Mouse (Mus musculus) right cerebral cortex, postnatal 14 days (tissue): ENCODE measurements around the gene Exoc7.

Source experiments
- DNase-seq: peaks from one replicate; pipeline ENCODE4 v3.0.0; 2022

The Exoc7 gene

DNA sequence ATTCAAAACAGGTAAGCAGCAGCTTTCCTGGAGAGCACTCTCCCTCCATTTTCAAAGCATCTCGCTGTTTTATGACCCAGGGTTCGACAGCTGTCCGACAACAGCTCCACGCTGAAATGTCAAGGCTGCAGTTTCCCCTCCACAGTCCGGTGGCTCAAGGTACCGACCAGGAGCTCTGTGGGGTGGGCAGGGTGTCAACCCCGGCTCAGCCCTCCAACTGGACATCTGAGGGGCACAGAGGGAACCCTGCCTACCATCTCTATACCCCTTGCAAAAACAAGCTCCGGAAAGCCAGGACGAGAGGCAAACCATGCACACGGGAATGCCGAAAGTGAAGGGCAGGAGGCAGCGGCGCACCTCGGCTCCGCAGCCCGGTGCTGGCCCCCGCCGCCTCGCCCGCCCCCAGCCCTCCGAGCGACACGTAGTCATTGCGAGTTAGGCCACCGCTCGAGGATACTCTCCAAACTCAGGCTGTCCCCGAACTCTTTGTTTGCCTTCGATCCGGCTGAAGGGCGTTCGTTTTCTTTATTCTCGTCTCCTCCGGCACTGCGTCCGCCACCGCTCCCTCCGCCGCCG is 33.5 kb downstream of the Exoc7 start:
- no peak for DNase-seq

DNA sequence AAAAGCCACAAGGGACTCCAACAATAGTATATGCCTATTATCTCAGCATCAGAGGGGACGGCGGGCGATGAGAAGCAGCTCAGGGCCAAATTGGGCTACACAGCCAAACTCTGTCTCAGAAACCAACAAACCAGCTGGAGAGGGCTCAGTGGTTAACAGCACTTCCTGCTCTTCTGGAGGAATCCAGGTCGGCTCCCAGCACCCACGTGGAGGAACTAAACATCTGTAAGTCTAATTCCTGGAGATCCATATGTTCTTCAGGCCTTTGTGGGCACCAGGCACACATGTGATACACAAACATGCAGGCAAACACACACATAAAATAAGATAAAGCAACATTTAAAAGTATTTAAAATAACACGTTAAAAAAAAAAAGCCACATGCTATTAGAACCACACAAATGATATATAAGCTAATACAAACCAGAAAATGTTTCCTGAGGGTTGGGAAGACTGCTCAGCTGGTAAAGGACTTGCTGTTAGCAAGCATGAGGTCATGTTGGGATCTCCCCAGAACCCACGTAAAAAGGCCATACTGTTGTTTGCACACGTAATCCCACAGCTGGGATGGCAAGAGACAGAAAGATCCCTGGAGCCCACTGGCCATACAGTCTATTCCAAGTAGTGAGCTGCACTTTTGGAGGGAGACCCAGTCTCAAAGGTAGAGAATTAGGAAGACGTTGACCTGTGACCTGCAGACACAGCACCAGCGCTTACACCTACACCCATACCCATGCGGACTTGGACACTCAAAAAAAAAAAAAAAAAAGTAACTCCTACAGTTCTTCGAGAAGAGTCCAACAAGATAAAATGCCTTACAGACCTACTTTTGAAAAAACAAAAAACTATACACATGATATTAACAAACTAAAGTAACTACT is 34.2 kb downstream of the Exoc7 start:
- no peak for DNase-seq

- no peak for DNase-seq
These were observed 37.5 kb downstream of the Exoc7 start for GRCm38 (mm10) chr11:116269560-116269959.

- no peak for DNase-seq
These were observed 38.7 kb downstream of the Exoc7 start for GRCm38 (mm10) chr11:116268313-116268712.

GRCm38 (mm10) chr11:116267637-116268036 is 39.4 kb downstream of the Exoc7 start:
- no peak for DNase-seq

GRCm38 (mm10) chr11:116265850-116266249 is 41.2 kb downstream of the Exoc7 start:
- DNase-seq, result no peak

DNA sequence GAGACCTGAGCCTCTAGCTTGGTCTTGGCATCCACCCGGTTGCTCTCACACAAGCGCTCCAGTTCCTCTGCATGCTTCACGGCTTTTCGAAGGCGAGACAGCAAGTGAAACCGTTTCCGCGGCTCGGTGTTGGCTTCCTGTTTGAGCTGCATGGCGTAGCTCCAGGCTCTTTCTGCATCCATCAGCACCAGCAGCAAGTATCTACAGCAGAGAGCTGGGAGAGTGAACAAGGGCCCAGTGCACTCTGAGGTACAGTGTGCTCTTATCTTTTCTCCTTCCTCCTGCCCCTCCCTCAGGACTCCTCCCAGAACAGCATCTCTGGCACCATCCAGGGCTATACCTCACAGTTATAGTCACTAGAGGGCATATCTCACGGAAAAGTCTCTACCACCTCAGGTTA is 41.7 kb downstream of the Exoc7 start:
- peak; percentile 37 for DNase-seq

- no peak for DNase-seq
These were observed 46.8 kb downstream of the Exoc7 start for GRCm38 (mm10) chr11:116260259-116260658.

DNA sequence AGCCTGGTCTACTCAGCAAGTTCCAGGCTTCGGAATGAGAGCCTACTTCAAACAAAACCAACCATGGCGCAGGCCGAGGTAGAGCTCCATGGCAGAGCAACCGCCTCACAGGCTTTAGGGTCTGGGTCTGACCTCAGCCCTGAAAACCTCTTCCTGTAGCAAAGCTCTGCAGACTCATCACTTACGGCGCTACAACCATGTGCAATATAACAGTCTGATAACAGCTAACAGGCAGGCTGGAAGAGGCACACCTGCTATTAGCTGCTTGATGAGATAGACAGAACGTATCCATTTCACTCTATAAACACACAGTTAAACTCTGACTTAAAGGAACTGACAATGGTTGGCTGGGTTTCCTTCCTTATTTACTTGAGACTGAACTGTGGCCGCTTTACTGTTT is 47.6 kb downstream of the Exoc7 start:
- no peak for DNase-seq

GRCm38 (mm10) chr11:116255982-116256675 is 50.9 kb downstream of the Exoc7 start:
- no peak for DNase-seq

GRCm38 (mm10) chr11:116255090-116255981 is 51.7 kb downstream of the Exoc7 start:
- no peak for DNase-seq

DNA sequence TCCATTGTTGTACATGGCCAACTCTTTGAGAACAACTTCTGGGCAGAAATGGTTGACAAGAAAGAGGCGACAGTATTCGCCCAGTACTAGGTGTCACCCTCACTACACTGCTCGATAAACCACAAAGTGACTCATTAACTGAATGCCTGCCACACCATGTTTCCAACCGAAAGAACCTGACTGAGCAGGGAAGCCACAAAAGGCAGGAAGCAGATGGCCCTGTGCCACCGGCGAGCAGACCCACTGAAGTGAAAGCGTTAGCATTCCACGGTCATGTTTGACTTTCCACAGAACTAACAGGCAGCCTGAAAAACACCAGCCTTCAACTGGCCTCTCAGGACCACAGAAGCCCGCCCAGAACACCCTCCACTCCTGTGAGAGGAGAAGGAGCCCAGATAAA is 52.4 kb downstream of the Exoc7 start:
- DNase-seq, result no peak

DNA sequence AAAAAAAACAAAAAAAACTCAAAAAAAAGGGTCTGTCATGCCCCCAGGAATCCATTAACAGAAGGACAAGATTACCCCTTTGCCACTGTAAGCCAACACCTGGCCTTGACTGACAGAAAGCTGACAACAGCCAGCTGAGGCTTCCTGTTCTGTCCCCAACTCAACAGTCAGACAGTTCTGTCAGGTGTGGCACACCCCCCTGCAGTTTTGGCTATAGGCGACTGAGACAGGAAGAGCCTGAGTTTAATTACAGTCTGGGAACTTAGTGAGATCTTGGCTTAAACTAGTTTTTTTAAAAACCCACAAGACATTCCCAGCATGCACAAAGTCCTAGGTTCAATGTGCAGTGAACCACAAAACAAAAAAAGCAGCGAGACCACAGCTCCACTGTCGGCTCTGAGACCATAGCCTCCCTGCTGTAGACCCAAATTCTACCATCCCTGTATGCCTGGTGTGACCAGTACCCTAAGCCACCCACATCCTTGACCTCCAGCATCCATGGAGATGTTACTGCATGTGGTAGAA is 53.9 kb downstream of the Exoc7 start:
- no peak for DNase-seq

DNA sequence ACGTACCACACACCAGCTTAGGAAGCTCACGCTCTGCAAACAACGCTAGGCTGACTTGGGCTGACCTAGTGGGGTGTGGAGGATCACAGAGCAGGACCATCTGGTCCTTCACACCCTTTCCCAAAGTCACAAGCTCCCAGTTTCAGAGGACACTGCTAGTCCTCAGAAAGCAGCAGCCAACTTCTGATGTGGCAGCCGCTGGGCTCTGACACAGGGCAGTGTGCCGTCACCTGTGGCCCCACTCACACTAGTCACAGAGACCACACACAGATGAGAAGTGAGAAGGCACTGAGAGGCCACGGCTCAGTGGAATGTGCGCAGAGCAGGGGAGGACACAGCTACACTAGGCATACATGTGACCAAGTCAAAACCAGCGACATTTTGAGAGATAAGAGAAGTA is 56.1 kb downstream of the Exoc7 start:
- DNase-seq, result no peak

DNA sequence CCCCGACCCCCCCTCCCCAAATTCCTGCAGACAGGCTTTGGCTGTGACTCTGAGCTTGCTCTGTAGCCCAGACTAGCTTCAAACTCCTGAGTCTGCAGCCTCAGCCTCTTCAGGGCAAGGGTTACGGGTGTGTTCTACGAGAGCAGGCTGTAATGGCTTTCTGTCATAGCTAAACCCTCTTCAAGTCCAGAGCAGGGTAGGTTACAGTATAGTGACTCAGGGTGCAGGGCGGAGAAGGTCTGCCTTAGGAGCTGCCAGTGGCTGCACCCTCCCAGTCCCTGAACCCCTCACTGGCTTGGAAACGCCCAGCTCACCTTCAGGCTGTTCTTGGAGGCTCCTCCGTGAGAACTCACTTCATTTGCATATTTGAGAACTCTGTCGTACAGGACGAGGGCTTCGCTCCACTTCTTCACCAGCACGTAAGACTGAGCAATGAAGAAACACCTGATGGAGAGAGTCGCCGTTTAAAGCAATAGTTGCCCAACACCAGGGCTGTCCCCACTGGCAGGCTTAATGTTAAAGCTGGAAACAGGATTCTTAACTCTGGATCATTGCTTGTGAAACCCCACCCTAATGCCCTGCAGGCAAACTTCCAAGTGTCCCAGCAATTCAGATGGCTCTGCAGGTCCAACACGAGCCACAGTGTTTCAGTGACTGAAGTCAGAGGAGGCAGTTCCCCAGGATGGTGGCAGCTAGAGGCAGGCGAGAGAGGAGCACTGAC is 59.4 kb downstream of the Exoc7 start:
- DNase-seq, result no peak

- no peak for DNase-seq
These were observed 61.4 kb downstream of the Exoc7 start for GRCm38 (mm10) chr11:116245616-116246015.

- no peak for DNase-seq
These were observed 62.5 kb downstream of the Exoc7 start for GRCm38 (mm10) chr11:116244580-116244979.

- no peak for DNase-seq
These were observed 65.2 kb downstream of the Exoc7 start for GRCm38 (mm10) chr11:116241744-116242235.

- no peak for DNase-seq
These were observed 67.2 kb downstream of the Exoc7 start for GRCm38 (mm10) chr11:116239797-116240196.
